Mouse (Mus musculus): ENCODE measurements around the gene Oard1. TPM values are rescaled to one million over a fixed set of nuclear protein-coding genes. Genes with fewer than 3 reads are reported as not detected.

The Oard1 gene
- polyA plus RNA-seq, 1 experiment: 12.0 TPM

GRCm38 (mm10) chr17:48416425-48417195, 6.8 kb downstream of the Oard1 start:
- no peaks in the 10 kb centered on the region; the same call in 1 of the 2 replicates for H3K4me1 ChIP-seq (replicated peaks; ENCODE audit: control insufficient read depth, insufficient read depth, low read length)
- 91% methylated on average over 14 of the region's 14 CpGs for WGBS
- H3K36me3 ChIP-seq (ENCODE audit: control insufficient read depth, insufficient read depth, low read length): peaks cover 18% of the 10 kb centered on the region; the same call in 1 of the 2 replicates
- no peak for TF ChIP-seq CTCF (IDR thresholded peaks at IDR 0.05; ENCODE audit: borderline replicate concordance, control insufficient read depth, extremely low read depth, insufficient read depth, low read length, poor library complexity)
- TF ChIP-seq POLR2A (IDR thresholded peaks at IDR 0.05; ENCODE audit: control insufficient read depth, extremely low read depth, insufficient read depth, low read length, poor library complexity): no peak
- H3K27me3 ChIP-seq (ENCODE audit: control insufficient read depth, insufficient read depth, low read length): no peaks in the 10 kb centered on the region
- H3K27ac ChIP-seq (ENCODE audit: control insufficient read depth, insufficient read depth, low read length): no peak overlapping the region
- no peak overlapping the region for H3K4me3 ChIP-seq (ENCODE audit: control insufficient read depth, insufficient read depth, low read length)
- DNase-seq: peak; percentile 81

- WGBS: 94% methylated on average over 6 of the region's 6 CpGs
- H3K27me3 ChIP-seq (ENCODE audit: control insufficient read depth, insufficient read depth, low read length): no peaks in the 10 kb centered on the region
- no peaks in the 10 kb centered on the region; the same call in 1 of the 2 replicates for H3K4me1 ChIP-seq (replicated peaks; ENCODE audit: control insufficient read depth, insufficient read depth, low read length)
- TF ChIP-seq POLR2A (IDR thresholded peaks at IDR 0.05; ENCODE audit: control insufficient read depth, extremely low read depth, insufficient read depth, low read length, poor library complexity): no peak
- no peak for TF ChIP-seq CTCF (IDR thresholded peaks at IDR 0.05; ENCODE audit: borderline replicate concordance, control insufficient read depth, extremely low read depth, insufficient read depth, low read length, poor library complexity)
- H3K27ac ChIP-seq (ENCODE audit: control insufficient read depth, insufficient read depth, low read length): no peak overlapping the region
- no peak overlapping the region for H3K4me3 ChIP-seq (ENCODE audit: control insufficient read depth, insufficient read depth, low read length)
- no peak for DNase-seq
- peaks cover 18% of the 10 kb centered on the region; the same call in 1 of the 2 replicates for H3K36me3 ChIP-seq (ENCODE audit: control insufficient read depth, insufficient read depth, low read length)
Measured at GRCm38 (mm10) chr17:48417521-48417920, 7.7 kb downstream of the Oard1 start.

GRCm38 (mm10) chr17:48418174-48418573, 8.4 kb downstream of the Oard1 start:
- WGBS: 58% methylated on average over 7 of the region's 7 CpGs
- DNase-seq: no peak
- Histone ChIP-seq H3K4me1 (replicated peaks; ENCODE audit: control insufficient read depth, insufficient read depth, low read length) (no peaks in the 10 kb centered on the region; the same call in 1 of the 2 replicates), H3K36me3 (ENCODE audit: control insufficient read depth, insufficient read depth, low read length) (peaks cover 18% of the 10 kb centered on the region; the same call in 1 of the 2 replicates), H3K27me3 (ENCODE audit: control insufficient read depth, insufficient read depth, low read length) (no peaks in the 10 kb centered on the region), H3K27ac (ENCODE audit: control insufficient read depth, insufficient read depth, low read length) (no peak overlapping the region), H3K4me3 (ENCODE audit: control insufficient read depth, insufficient read depth, low read length) (no peak overlapping the region)
- TF ChIP-seq POLR2A (IDR thresholded peaks at IDR 0.05; ENCODE audit: control insufficient read depth, extremely low read depth, insufficient read depth, low read length, poor library complexity) (no peak), CTCF (IDR thresholded peaks at IDR 0.05; ENCODE audit: borderline replicate concordance, control insufficient read depth, extremely low read depth, insufficient read depth, low read length, poor library complexity) (no peak)

GRCm38 (mm10) chr17:48418781-48419180, 9.0 kb downstream of the Oard1 start:
- TF ChIP-seq POLR2A (IDR thresholded peaks at IDR 0.05; ENCODE audit: control insufficient read depth, extremely low read depth, insufficient read depth, low read length, poor library complexity) (no peak), CTCF (IDR thresholded peaks at IDR 0.05; ENCODE audit: borderline replicate concordance, control insufficient read depth, extremely low read depth, insufficient read depth, low read length, poor library complexity) (no peak)
- H3K4me1 ChIP-seq (replicated peaks; ENCODE audit: control insufficient read depth, insufficient read depth, low read length): no peaks in the 10 kb centered on the region; the same call in 1 of the 2 replicates
- WGBS: 43% methylated on average over 1 of the region's 1 CpGs

GRCm38 (mm10) chr17:48419571-48419970, 9.8 kb downstream of the Oard1 start:
- TF ChIP-seq POLR2A (IDR thresholded peaks at IDR 0.05; ENCODE audit: control insufficient read depth, extremely low read depth, insufficient read depth, low read length, poor library complexity) (no peak), CTCF (IDR thresholded peaks at IDR 0.05; ENCODE audit: borderline replicate concordance, control insufficient read depth, extremely low read depth, insufficient read depth, low read length, poor library complexity) (no peak)
- no peak overlapping the region for H3K27ac ChIP-seq (ENCODE audit: control insufficient read depth, insufficient read depth, low read length)
- no peaks in the 10 kb centered on the region for H3K27me3 ChIP-seq (ENCODE audit: control insufficient read depth, insufficient read depth, low read length)
- WGBS: 16% methylated on average over 2 of the region's 2 CpGs
- peaks cover 15% of the 10 kb centered on the region; the same call in 1 of the 2 replicates for H3K36me3 ChIP-seq (ENCODE audit: control insufficient read depth, insufficient read depth, low read length)
- H3K4me1 ChIP-seq (replicated peaks; ENCODE audit: control insufficient read depth, insufficient read depth, low read length): no peaks in the 10 kb centered on the region; the same call in 1 of the 2 replicates
- no peak for DNase-seq
- no peak overlapping the region for H3K4me3 ChIP-seq (ENCODE audit: control insufficient read depth, insufficient read depth, low read length)

More at GRCm38 (mm10) chr17:48418781-48419180, 9.0 kb downstream of the Oard1 start:
- DNase-seq: no peak
- no peak overlapping the region for H3K4me3 ChIP-seq (ENCODE audit: control insufficient read depth, insufficient read depth, low read length)
- H3K27me3 ChIP-seq (ENCODE audit: control insufficient read depth, insufficient read depth, low read length): no peaks in the 10 kb centered on the region
- H3K27ac ChIP-seq (ENCODE audit: control insufficient read depth, insufficient read depth, low read length): no peak overlapping the region
- H3K36me3 ChIP-seq (ENCODE audit: control insufficient read depth, insufficient read depth, low read length): peaks cover 18% of the 10 kb centered on the region; the same call in 1 of the 2 replicates

- TF ChIP-seq CTCF (IDR thresholded peaks at IDR 0.05; ENCODE audit: borderline replicate concordance, control insufficient read depth, extremely low read depth, insufficient read depth, low read length, poor library complexity): no peak
- TF ChIP-seq POLR2A (IDR thresholded peaks at IDR 0.05; ENCODE audit: control insufficient read depth, extremely low read depth, insufficient read depth, low read length, poor library complexity): no peak
- Histone ChIP-seq H3K27ac (ENCODE audit: control insufficient read depth, insufficient read depth, low read length) (no peak overlapping the region), H3K4me3 (ENCODE audit: control insufficient read depth, insufficient read depth, low read length) (no peak overlapping the region), H3K4me1 (replicated peaks; ENCODE audit: control insufficient read depth, insufficient read depth, low read length) (peaks cover 34% of the 10 kb centered on the region), H3K36me3 (ENCODE audit: control insufficient read depth, insufficient read depth, low read length) (no peaks in the 10 kb centered on the region), H3K27me3 (ENCODE audit: control insufficient read depth, insufficient read depth, low read length) (no peaks in the 10 kb centered on the region)
- DNase-seq: no peak
- 96% methylated on average over 9 of the region's 9 CpGs for WGBS
Measured at GRCm38 (mm10) chr17:48424237-48424636, 14.4 kb downstream of the Oard1 start.
